Comparison of ENCODE assay signal across 11 mouse cellular contexts in genomic region chr12:54200856-54201255, GRCm38 (mm10). TPM values are rescaled to one million over a fixed set of nuclear protein-coding genes. Genes with fewer than 3 reads are reported as not detected.
A peak's percentile ranks its signal among the peaks of the same experiment; 100 is the strongest.
DNase-seq lines count a peak whose midpoint lies in the region; ATAC-seq lines count a peak whose summit lies in the region.
"Had no signal": no experiment of that assay in that cellular context is flagged by ENCODE, and none has a peak within 500 bp of the region (broad histone marks: within the 10 kb centered on the region; RNA-seq: fewer than 3 reads in every experiment).

No protein-coding gene starts in this region.

- no peaks in the 10 kb centered on the region for H3K9me3 ChIP-seq in forebrain, embryonic 13.5 days (replicated peaks)
- H3K9me3 ChIP-seq in forebrain, embryonic 12.5 days: no peaks in the 10 kb centered on the region
- H3K9me3 ChIP-seq in lung, embryonic 16.5 days (ENCODE audit: control insufficient read depth, low read length): no peaks in the 10 kb centered on the region

- intact Hi-C loops in left cerebral cortex, postnatal 14 days (cut with DNase I): loop anchor here (5.0 to 10.0 kb wide), 2 partner anchors 151 to 284 kb away; no protein-coding TSS in a partner anchor

- H3K27ac ChIP-seq in forebrain, embryonic 13.5 days: no peak overlapping the region
- no peak overlapping the region for H3K27ac ChIP-seq in forebrain, embryonic 12.5 days
- H3K27ac ChIP-seq in lung, embryonic 16.5 days (ENCODE audit: low read length): peak overlapping the region; percentile 67
- H3K27ac ChIP-seq: layer of hippocampus, adult 2 months had no signal

- H3K4me3 ChIP-seq in forebrain, embryonic 13.5 days: no peak overlapping the region
- no peak overlapping the region for H3K4me3 ChIP-seq in forebrain, embryonic 12.5 days (replicated peaks)
- H3K4me3 ChIP-seq in lung, embryonic 16.5 days (ENCODE audit: low read length): peak overlapping the region; percentile 73
- H3K4me3 ChIP-seq: layer of hippocampus, adult 2 months had no signal

- peak overlapping the region; percentile 17; the same call in 1 of the 2 replicates for H3K4me2 ChIP-seq in forebrain, embryonic 13.5 days
- H3K4me2 ChIP-seq in forebrain, embryonic 12.5 days: no peak overlapping the region
- peak overlapping the region; percentile 89 for H3K4me2 ChIP-seq in lung, embryonic 16.5 days (ENCODE audit: low read depth, low read length)

- no peaks in the 10 kb centered on the region for H3K36me3 ChIP-seq in forebrain, embryonic 13.5 days (ENCODE audit: poor library complexity, severe bottlenecking)
- H3K36me3 ChIP-seq in forebrain, embryonic 12.5 days (replicated peaks): no peaks in the 10 kb centered on the region
- no peaks in the 10 kb centered on the region for H3K36me3 ChIP-seq in lung, embryonic 16.5 days (ENCODE audit: control insufficient read depth, insufficient read depth, low read length)

- no peak overlapping the region for H3K9ac ChIP-seq in forebrain, embryonic 13.5 days
- no peak overlapping the region for H3K9ac ChIP-seq in forebrain, embryonic 12.5 days
- H3K9ac ChIP-seq in lung, embryonic 16.5 days (ENCODE audit: low read length): no peak overlapping the region

- no peak for ATAC-seq in forebrain, embryonic 13.5 days
- ATAC-seq in forebrain, embryonic 12.5 days (ENCODE audit: low FRiP score): no peak
- ATAC-seq in lung, embryonic 16.5 days (ENCODE audit: low read depth): no peak

- peaks cover 65% of the 10 kb centered on the region for H3K4me1 ChIP-seq in forebrain, embryonic 13.5 days
- peaks cover 59% of the 10 kb centered on the region for H3K4me1 ChIP-seq in forebrain, embryonic 12.5 days
- peaks cover 35% of the 10 kb centered on the region for H3K4me1 ChIP-seq in lung, embryonic 16.5 days (replicated peaks; ENCODE audit: control insufficient read depth, insufficient read depth, low read length)

- no peak for DNase-seq in lung, postnatal 10 days
- peak; percentile 16 for DNase-seq in heart, postnatal 4 days
- peak; percentile 9 for DNase-seq in retina, embryonic 14.5 days (ENCODE audit: low spot score)
- no peak for DNase-seq in adrenal gland, postnatal 10 days
- DNase-seq in left cerebral cortex, postnatal 14 days (ENCODE audit: low spot score in 2 of 2): no peak
- DNase-seq: lung, adult 18-20 months; thymus, adult 18-20 months had no signal

- peaks cover 21% of the 10 kb centered on the region; the same call in 1 of the 2 replicates for H3K27me3 ChIP-seq in forebrain, embryonic 13.5 days
- peaks cover 29% of the 10 kb centered on the region for H3K27me3 ChIP-seq in forebrain, embryonic 12.5 days
- H3K27me3 ChIP-seq in lung, embryonic 16.5 days (ENCODE audit: control insufficient read depth, insufficient read depth, low read depth, low read length): no peaks in the 10 kb centered on the region

- 56% methylated on average over 6 of the region's 6 CpGs for WGBS in forebrain, embryonic 13.5 days
- WGBS in forebrain, embryonic 12.5 days: 53% methylated on average over 6 of the region's 6 CpGs
- WGBS in lung, embryonic 16.5 days: 36% methylated on average over 6 of the region's 6 CpGs

RNA-seq across cellular contexts. Expression of gene Egln3, which starts 2.8 kb away (rescaled TPM):
- polyA plus RNA-seq in forebrain, embryonic 13.5 days (2015; fragmentation: Nextera tagmentation; extraction: Ambion mirVana): 3.9 TPM in 2 replicates
- polyA plus RNA-seq in forebrain, embryonic 12.5 days (2016; fragmentation: Nextera tagmentation; extraction: Ambion mirVana): 3.8 and 3.9 TPM in 2 replicates
- 23.0 and 27.2 TPM in 2 replicates for polyA plus RNA-seq in lung, embryonic 16.5 days (2015; fragmentation: Nextera tagmentation; extraction: Ambion mirVana)
- total RNA-seq in heart, postnatal 4 days (2021): 10 to 100 TPM; 38.0 to 44.1 TPM
- 1 to 10 TPM; 6.1 to 7.3 TPM for total RNA-seq in adrenal gland, postnatal 10 days (2021)
- 10 to 100 TPM; 11.3 to 11.4 TPM for total RNA-seq in left cerebral cortex, postnatal 14 days (2021)

Comparison
In these comparisons a context has a peak if more than half of its experiments do, and no peak if none do; other contexts are left out.
1. DNase-seq: peak in heart, postnatal 4 days (single experiment) and retina, embryonic 14.5 days (single experiment); none in lung, postnatal 10 days (single experiment), adrenal gland, postnatal 10 days (single experiment) and left cerebral cortex, postnatal 14 days (0 of 2).